Mouse (Mus musculus) thymus, adult 2 months (tissue): ENCODE measurements around the gene Gimap8.

ENCODE experiments used
- CTCF ChIP-seq: fragments of 200-500 bp; IDR thresholded peaks from 2 replicates; pipeline ENCODE4 v1.5.1; 2012; ENCODE audit warnings: mild to moderate bottlenecking, control low read depth, low read length, moderate library complexity, borderline replicate concordance; ENCODE audit not compliant: control insufficient read depth, poor library complexity, insufficient read depth; ENCODE audit errors: extremely low read depth
- POLR2A ChIP-seq: fragments of 200-500 bp; IDR thresholded peaks from 2 replicates; pipeline ENCODE4 v1.6.1; 2012; ENCODE audit warnings: mild to moderate bottlenecking, low read length, control low read depth, moderate library complexity; ENCODE audit not compliant: control insufficient read depth, poor library complexity, insufficient read depth; ENCODE audit errors: extremely low read depth

DNA sequence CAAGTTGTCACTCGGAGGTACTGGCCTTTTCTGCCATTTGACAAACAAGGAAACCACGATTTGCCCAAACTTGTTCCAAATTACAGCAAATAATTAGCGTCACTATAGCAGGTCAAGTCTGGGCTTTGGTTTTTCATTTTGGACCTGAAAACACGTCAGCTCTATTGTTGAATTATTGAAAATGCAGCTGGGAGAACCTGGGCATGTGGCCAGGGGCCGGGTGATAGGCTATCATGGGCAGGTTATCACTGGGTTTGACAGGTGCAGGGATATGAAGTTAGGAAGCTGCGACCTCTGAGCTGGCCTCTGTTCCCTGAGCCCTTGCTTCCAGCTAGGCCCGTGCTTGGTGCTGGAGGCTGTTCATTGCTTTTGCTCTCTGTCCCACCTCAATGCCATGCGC, 16.2 kb upstream of the Gimap8 start:
- no peak for TF ChIP-seq CTCF
- TF ChIP-seq POLR2A = no peak
